Mouse (Mus musculus) gastrocnemius, adult 18-20 months (tissue): Measurements from ENCODE around the gene Asphd1. TPM values are rescaled to one million over a fixed set of nuclear protein-coding genes. Genes with fewer than 3 reads are reported as not detected.
"Not testable (repeated sequence)": the region's sequence is repeated elsewhere in the genome, so short reads cannot be mapped to it uniquely, and the experiment has no call there.

ENCODE experiments used
- DNase-seq: peaks from one replicate; pipeline ENCODE4 v3.0.0; 2021; ENCODE audit warnings: low spot score
- total RNA-seq, 2 experiments: library from RNA; stranded (reverse); gene quantifications; 2 replicates each; pipeline ENCODE4 v1.2.3; 2021

Asphd1 gene
- total RNA-seq, 2 experiments from 2014 or later, result not detected

DNA sequence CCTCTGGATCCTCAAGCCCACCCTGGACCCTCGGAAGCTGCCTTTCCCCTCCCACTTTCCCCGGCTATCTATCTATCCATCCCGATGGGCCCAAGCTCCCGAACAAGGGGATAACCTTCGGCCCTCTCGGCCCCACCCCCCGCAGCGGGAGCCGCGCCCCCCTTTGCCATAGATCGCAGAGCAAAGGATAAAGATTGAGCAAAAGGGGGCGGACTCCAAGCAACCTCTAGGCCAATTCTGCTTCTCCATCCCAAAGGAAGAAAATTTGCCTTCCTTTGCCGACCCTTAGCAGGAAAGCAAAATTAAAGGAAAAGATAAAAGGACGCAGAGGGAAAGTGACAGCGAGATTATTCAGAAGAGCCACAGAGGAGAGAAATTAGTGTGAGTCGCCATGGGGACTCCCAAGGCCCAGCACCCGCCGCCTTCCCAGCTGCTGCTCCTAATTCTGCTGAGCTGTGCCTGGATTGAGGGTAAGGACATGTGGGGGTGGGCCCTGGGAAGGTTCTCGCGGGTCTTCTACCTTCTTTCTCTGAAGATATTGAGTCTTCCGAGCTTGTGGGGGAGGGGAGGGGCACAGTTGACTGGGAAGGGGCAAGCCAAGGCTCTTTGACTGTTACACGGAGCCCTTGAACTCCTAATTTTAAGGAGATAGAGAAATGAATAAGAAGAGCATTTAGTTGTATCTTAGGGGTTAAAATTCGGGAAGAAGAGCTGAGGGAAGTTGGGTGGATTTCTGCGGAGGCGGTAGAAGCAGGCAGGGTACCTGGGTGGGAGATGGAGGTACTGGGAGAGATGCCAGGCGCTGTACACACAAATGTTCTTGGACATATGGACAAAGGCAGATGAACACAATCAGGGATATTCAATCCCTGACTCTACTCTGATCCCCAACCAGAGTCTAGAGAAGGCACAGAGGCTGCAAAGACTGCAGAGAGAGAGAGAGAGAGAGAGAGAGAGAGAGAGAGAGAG is 1.5 kb upstream of the Asphd1 start:
- no peak for DNase-seq

DNA sequence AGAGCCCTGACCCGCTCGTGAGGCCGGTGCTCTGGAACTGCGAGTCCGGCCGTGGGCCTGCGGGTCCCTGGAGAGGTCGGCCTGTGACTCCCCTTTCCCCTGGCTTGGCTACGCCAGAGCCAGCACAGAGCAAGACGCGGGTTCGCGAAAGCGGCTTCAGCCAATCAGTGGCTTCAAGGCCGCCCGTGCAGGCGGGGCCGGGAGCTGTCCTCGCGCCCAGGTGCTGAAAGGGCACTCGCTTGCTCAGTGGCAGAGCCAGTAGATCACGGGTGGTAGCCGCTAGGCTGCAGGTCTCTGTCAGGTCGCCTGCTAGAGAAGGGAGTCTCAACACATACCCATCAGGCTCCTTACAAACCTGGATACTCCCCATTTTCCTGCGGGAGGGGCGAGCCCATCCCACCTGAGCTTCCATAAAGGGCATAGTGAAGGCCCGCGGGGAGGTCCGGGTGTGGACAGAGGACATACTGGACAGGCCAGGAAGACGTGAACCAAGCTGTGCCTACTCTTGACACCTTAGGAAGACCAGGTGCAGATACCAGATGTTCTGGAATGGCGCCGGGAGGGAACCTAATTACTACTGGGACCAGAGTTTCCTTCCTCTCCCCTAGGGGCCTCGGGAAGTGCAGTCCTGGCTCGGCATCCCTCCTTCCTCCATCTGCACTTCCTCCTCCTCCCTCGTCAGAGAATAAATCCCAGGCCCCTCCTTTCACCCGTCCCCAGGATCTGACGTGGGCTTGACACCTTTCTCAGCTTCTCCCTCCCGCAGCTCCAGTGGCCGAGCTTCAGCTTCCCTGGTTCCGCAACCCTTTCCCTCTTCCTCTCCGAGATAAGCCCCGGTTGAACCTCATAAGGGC is 638 bp upstream of the Asphd1 start, which contains the start of gene Sez6l2:
Gene Sez6l2 (plus strand): TSS at position 771 of the 854 bp plus-strand sequence.
- DNase-seq, result peak; percentile 83

DNA sequence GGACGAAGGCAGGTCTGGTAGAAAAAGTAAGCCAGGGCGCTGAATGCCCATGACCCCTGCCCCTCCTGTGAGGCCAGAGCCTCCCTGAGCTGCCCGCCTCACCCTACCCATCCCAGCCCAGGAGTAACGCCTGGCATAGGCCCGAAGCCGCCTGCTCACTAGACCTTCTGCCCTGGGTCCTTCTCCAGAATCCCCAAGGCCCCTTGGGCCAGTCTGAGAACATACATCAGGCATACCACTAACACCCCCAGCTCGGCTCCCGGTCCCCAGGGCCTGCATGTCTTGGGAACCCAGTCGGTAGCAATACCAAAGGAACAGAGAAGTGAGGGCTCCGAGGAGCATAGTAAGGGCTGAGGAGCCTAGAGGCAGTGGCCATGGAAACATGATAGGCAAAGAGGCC is 756 bp downstream of the Asphd1 start:
- DNase-seq, result no peak

DNA sequence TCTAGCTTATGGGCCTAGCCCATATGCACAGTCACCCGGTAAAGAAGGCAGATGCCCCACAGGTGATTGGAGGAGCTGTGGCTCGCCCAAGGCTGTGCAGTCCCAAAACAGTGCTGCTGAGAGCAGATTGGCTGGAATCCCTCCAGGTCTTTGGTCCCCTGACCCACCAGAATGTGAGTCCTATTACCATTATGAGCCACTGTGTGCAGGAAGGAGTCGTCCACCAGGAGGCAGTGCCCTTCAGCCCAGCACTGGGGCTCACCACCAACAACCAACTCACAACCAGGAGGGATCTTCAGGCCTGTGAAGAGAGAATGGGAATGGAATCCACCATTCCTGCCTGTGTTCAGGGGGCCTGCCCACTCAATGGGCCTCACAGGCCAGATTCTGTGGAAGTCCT is 2.9 kb downstream of the Asphd1 start:
- DNase-seq, result no peak

DNA sequence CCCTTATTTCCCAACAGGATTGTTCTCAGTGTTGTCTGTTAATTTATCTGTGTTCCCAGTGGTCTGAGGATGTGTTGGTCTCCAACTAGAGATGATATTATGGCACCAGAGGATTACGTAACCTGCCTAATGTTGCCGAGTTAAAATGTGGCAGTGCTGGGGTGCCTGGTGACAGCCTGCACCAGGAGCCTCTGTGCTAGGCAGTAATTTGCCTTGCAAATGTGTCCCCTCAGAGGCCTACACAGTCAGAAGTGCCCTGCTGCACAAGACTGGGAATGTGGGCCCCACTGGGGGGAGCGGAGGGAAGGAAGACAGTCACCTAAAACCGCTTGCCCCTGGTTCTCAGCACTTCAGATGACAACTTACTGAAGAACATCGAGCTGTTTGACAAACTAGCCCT is 7.6 kb downstream of the Asphd1 start:
- no peak for DNase-seq

DNA sequence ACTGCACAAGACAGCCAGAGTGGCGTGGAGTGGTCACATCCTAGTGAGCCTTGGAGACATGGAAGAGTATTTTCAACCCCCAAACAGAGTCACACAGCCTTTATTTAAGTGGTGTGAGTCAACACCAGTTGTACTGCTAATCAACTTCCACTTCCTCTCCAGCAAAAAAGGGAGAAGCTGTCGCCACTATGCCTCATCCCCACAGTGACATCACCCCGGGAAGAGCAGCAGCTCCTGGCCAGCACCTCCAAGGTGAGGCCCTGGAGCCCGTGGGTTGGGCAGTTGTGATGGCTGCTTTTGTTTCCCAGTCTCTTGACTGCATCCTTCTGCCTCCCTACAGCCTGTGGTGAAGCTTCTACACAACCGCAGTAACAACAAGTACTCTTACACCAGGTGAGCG is 8.2 kb downstream of the Asphd1 start:
- no peak for DNase-seq

DNA sequence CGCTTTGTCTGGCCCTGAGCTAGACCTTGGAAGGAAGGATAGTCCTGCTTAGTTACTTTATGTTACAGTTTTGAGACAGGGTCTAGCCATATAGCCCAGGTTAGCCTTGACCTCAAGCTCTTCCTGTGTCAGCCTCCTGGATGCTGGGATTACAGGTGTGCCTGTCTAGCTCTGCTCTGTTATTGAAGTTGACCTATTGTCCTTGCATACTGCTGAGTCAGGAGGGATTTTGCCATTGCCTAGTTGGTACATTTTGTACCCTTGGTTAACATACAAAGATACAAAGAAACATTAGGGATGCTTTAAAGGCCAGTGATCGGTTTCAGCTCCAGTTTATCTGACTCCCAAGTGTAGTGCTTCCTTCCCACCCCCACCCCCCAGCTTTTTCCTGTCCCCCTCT is 16.7 kb downstream of the Asphd1 start:
- no peak for DNase-seq

DNA sequence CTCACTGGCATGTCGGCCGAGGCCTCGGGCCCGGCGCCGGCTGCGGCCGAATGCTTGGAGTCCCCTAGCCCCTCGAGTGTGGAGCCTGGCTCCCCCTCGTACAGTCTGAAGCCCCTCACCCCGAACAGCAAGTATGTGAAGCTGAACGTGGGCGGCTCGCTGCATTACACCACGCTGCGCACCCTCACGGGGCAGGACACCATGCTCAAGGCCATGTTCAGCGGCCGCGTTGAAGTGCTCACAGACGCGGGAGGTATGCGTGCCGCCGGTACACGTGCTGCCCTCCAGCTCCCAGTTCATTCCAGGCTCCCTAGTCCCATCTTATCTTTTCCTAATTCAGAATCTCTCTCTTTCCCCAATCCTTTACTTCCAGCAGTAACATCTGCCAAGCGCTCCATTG is 20.3 kb downstream of the Asphd1 start:
- DNase-seq, result no peak

DNA sequence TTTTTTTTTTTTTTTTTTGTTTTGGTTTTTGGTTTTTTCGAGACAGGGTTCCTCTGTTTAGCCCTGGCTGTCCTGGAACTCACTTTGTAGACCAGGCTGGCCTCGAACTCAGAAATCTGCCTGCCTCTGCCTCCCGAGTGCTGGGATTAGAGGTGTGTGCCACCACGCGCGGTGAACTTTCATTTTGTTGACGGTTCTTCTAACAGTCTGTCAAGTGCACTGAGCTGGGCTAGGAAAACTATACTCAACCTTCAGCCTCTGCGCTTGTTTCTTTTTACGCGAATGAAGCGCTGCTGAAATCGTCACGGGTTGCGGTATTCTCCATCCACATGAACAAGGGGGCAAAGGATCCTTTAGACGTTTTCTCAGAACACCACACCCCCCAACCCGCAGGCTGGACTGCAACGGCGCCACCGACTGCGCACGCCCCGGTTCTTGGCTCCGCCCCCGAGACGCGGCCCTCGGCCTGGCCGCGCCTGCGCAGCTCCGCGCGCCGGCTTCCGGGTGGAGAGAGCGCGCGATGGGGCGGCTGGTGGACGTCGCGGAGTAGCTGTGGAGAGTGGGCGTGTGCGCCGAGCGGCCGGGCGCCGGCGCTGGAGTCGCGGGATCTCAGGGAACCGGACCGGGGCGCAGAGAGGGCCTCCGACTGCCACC is 20.9 kb downstream of the Asphd1 start, which contains the start of gene Kctd13:
Gene Kctd13 (plus strand): TSS at position 496 of the 654 bp plus-strand sequence.
- peak; percentile 92 for DNase-seq

DNA sequence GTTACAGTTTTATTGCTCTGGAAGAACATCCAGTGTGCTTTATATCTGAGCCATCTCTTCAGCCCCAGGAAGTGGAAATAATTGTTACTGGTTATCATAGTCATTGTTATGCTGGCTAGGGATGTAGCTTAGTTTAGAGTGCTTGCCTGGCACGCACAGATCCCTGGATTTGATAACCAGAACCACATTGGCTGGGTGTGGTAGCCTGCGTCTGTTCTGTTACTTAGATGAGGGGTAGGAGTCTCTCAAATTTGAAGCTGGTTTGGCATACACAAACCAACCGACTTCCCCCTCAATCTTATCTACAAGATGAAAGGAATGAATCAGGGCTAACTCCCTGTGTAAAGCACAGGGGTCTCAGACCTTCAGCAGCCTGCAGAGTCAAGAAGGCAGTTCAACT is 23.1 kb downstream of the Asphd1 start:
- DNase-seq, result no peak

DNA sequence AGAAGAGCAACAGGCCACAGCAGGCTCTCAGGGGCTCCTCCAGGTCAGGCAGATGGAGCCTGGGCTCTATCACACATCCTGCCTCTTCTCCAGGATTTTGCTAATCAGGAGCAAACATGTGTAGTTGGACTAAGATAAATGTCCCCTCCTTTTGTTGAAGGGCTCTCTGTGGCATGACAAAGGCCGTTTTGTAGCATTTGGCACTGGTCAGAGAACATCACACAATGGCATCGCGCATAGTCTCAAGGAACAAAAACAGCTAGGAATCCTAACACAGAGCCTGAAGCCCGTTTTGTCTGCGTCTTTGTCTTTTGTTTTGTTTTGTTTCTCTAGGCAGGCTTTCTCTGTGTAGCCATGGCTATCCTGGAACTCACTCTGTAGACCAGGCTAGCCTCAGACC is 25.4 kb downstream of the Asphd1 start:
- DNase-seq, result no peak

DNA sequence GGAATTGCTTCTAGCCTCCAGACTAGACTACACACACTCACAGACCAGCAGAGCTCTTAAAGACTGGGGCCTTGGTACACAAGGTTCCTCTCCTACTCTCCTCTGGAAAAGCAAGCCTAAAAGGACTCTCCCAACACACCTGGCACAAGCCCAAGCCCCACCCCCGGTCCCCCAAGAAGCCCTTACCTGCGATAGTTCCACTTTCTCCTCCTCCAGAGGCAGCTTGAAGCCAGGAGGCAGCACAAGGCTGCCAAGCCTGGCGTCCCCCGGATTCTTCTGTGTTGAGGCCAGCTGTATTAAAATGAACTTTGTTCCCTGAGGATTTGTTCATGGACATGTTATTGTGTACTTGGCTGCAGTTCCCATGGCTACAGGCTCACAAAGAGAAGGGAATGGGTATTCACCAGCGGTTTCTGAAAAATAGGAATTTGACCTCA is 26.7 kb downstream of the Asphd1 start, which contains the start of gene Tmem219:
Gene Tmem219 (minus strand): TSS at position 294 of the 437 bp plus-strand sequence.
- DNase-seq, result peak; percentile 66

DNA sequence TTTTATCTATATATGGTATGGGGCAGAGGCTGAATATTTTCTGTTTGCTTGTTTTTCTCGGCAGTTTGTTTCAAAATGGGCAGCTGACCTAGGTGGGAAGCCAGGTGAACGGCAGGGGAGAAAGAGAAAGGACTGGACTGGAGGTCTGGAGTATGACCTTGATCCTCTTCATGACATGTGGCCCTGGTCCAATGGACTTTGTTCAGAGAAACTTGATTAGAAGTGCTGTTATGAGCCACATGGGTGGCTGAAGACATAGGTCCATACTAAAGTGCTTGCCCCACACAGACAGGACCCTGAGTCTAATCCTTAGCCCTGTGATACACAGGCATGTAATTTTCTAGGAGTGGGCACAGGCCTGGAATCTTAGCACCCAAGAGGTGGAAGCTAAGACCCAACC is 27.8 kb downstream of the Asphd1 start:
- DNase-seq, result no peak

DNA sequence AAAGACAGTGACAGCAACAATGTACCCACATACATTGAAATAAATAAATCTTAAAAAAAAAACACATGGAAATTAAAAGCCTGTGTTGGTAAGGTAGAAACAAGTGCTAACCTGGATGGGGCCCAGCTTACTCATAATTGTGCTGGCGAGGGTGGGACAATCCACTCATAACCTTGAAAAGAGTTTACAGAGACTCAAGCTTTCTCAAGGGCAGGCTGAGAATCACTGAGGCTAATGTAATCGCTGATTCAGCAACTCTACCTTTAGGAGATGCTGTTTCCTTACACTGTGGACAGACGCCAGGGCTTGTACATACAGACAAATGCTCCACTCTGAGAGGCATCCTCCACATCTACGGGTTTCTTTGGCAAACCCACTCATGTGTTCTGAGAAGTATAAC is 29.4 kb downstream of the Asphd1 start:
- no peak for DNase-seq

DNA sequence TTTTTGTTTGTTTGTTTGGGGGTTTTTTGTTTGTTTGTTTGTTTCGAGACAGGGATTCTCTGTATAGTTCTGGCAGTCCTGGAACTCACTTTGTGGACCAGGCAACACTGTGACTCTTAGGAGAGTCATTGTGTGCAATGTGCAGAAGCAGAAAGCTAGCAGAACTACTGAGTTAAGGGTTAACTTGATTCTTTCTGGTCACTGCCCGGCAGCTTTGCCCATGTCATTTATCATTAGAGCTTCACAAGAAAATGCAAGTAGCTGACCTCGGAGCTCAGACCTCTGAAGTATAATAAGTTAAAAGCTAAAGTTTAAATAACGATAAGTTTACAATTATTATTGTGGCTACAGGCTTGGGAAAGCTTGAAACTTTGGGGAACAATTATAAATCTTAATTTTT is 31.0 kb downstream of the Asphd1 start:
- not testable (repeated sequence) for DNase-seq

DNA sequence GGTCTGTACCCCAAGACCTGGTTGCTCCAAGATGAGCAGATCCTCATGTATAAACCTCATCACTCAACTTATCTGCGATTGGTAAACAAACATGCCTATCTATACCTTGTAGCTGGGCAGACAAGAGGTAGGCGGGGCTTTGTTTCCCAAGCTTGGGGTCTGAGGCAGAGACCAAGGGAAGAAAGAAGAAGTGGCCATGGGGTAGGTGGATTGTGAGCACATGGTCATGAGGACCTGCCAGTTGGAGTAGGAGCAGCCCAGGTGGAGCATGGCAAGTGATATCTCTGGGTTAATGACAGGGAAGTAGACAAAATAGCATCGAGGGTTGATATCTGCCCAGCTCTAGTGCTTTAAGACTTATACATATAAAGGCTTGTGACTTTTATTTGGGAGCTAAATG is 34.5 kb downstream of the Asphd1 start:
- DNase-seq, result no peak

DNA sequence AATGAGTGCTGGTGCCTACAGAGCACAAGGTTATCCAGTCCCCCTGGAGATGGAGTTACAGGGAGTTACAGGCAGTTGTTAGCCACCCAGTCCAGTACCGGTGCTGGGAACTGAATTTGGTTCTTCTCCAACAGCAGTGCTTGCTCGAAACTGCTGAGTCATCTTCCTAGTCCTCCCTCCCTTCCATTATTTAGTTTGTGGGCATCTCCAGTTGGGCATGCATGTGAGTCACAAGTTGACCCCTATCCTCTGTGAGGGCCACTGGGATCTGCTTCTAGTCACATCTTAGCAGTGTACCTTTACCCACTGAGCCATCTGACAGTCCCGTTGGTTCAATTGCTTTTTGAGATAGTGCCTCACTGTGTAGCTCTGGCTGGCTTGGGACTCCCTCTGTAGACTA is 43.8 kb downstream of the Asphd1 start:
- no peak for DNase-seq

DNA sequence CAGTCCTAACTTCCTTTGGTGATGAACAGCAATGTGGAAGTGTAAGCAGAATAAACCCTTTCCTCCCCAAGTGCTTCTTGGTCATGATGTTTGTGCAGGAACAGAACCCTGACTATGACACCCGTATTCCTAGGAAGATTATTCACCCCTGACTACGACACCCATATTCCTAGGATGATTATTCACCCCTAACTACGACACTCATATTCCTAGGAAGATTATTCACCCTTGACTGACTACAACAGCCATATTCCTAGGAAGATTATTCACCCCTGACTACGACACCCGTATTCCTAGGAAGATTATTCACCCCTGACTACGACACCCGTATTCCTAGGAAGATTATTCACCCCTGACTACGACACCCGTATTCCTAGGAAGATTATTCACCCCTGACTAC is 49.6 kb downstream of the Asphd1 start:
- DNase-seq, result not testable (repeated sequence)

DNA sequence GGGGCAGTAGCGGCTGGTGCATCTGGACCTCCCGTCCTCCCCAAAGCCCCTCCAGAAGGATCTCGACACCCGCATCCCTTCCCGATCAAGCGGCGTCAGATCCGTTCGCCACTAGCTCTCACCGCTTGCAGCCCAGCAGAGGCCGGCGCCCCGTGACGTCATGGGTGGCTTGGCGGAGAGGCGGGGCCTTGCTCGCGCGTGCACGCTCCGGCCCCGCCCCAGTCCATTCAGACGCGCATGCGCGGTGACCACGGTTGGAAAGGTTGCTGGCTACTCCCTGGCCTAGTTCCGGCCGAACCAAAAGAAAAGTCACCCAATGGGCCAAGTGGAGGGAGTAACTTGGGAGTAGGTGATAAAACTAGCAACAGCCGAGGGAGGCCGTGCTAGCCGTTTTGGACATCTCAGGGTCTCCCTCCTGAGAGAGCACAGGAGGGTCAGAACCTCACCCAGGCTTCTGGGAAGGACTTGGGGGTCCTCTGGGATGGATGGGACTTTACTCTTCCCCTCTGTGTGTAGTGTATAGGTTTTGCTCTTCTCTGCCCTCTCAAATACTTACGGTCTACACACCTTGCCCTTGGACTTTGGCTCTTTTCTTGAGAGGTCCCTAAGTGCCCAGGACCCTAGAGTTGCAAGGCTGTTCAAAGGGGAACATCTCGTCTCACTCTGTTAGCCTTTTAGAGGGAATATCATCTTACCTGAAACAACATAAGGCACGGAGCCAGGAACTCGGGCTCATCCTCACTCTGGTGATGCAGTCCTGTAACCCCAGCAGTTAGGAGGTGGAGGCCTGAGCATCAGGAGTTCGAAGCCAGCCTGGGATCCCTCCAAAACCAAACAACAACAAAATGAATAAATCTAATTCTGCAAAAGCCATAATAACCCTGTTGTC is 51.0 kb downstream of the Asphd1 start:
- DNase-seq, result peak; percentile 97

DNA sequence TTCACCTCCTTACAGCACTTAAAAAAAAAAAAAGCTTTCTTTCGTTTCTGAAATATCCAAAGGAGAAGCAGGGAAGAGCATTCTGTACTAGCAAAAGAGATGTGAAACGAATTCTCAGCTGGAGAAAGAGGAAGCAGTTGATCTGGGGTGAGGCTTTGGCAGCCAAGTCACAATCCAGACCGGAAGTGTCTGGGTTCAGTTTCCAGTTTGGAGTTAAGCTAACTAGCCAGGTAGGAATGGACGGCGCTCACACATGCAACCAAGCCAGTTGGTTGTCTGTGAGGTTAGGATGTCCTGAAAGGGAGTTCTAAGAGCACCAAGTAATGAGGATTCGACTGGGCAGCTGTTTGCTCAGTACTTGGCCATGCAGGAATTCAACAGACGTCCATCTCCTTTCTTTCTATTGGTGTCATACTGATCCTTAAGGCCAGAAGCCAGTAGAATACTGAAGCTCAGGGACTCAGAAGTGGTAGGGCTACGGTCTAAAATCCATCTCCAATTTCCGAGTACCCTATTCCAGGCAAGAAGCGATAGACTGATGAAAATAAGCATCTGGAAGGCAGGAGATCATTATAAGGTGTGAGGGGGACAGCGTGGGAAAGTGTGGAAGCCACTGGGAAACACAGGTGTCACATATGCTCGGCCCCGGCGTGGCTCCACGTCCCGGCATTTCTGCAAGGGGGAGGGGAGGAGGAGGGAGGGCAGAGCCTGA is 51.8 kb downstream of the Asphd1 start:
- DNase-seq, result peak; percentile 40
